Mouse (Mus musculus) neural tube, embryonic 15.5 days (tissue): ENCODE measurements around the gene Gm49337. TPM values are rescaled to one million over a fixed set of nuclear protein-coding genes. Genes with fewer than 3 reads are reported as not detected.
A peak's percentile ranks its signal among the peaks of the same experiment; 100 is the strongest.
"Not testable (repeated sequence)": the region's sequence is repeated elsewhere in the genome, so short reads cannot be mapped to it uniquely, and the experiment has no call there.

Experiments used
- ATAC-seq: fragments of 200-750 bp; cut with Nextera tagmentation; 2 replicates; pipeline ENCODE4 v1.8.0; 2017; ENCODE audit warnings: mild to moderate bottlenecking, moderate TSS enrichment, moderate library complexity; ENCODE audit not compliant: low FRiP score
- H3K27ac ChIP-seq: fragments of 300-500 bp; sonication (generic); replicated peaks from 2 replicates; pipeline ENCODE4 v1.5.1; 2015; ENCODE audit warnings: mild to moderate bottlenecking, inconsistent platforms
- H3K27me3 ChIP-seq: fragments of 300-500 bp; sonication (generic); replicated peaks from 2 replicates; pipeline ENCODE4 v1.6.1; 2015; ENCODE audit warnings: inconsistent platforms
- H3K36me3 ChIP-seq: fragments of 300-500 bp; sonication (generic); 2 replicates; pipeline ENCODE4 v1.6.1; 2015; ENCODE audit warnings: inconsistent platforms
- H3K4me1 ChIP-seq: fragments of 300-500 bp; sonication (generic); 2 replicates; pipeline ENCODE4 v1.6.1; 2015; ENCODE audit warnings: inconsistent platforms
- H3K4me2 ChIP-seq: fragments of 300-500 bp; sonication (generic); 2 replicates; pipeline ENCODE4 v1.6.1; 2015; ENCODE audit warnings: inconsistent platforms, mild to moderate bottlenecking, moderate library complexity
- H3K4me3 ChIP-seq: fragments of 300-500 bp; sonication (generic); replicated peaks from 2 replicates; pipeline ENCODE4 v1.5.1; 2015; ENCODE audit warnings: mild to moderate bottlenecking, inconsistent platforms
- H3K9ac ChIP-seq: fragments of 300-500 bp; sonication (generic); replicated peaks from 2 replicates; pipeline ENCODE4 v1.6.1; 2015; ENCODE audit warnings: mild to moderate bottlenecking, inconsistent platforms
- H3K9me3 ChIP-seq: fragments of 300-500 bp; sonication (generic); replicated peaks from 2 replicates; pipeline ENCODE4 v1.6.1; 2016; ENCODE audit warnings: inconsistent platforms
- WGBS: fragments of 180-500 bp; shearing (Covaris S2); methylation state at CpG from one replicate; pipeline ENCODE4 v1.1.7; 2015; ENCODE audit warnings: mixed read lengths; 5-methylcytosine and 5-hydroxymethylcytosine counted together
- polyA plus RNA-seq: library from polyadenylated mRNA; unstranded; fragments of >200 nt; fragmentation: Nextera tagmentation; extraction: Ambion mirVana; gene quantifications from 2 replicates; pipeline ENCODE4 v1.2.1, GENCODE M21; 2015

The Gm49337 gene
- polyA plus RNA-seq, 1 experiment from 2014 or later: not detected

DNA sequence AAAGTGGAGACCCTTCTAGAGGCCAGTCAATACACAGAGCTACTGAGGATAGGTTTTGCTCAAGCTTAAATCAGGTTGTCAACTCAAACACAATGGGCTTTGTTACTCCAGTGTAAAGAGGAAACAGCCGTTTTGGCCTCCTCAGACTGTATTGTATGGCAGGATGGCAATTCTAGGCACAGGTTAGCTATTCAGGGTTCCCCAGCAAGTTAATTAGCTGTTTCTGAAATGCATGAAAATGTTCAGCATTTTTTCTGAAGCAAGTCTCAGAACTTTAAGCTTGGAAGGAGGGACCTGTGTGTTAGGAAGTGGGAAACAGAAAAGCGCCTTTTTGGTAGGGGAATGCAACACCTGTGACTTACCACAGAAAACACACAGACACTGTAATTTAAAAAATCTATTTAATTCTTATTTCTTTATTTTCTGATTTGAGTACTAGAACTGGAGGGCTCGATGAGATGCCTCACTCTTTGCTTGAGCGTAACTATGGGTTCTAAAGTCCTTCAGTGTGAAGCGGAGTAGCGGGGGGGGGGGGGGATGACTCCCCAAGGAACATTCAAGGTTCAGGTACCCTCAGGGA lies 47.0 kb downstream of the Gm49337 start:
- H3K27ac ChIP-seq: peak overlapping the region; percentile 100
- H3K9ac ChIP-seq: peak overlapping the region; percentile 92
- no peak for ATAC-seq
- H3K4me2 ChIP-seq: peak overlapping the region; percentile 64
- WGBS: 4% methylated on average over 6 of the region's 6 CpGs
- H3K27me3 ChIP-seq: no peaks in the 10 kb centered on the region
- H3K36me3 ChIP-seq: no peaks in the 10 kb centered on the region
- peak overlapping the region; percentile 77 for H3K4me3 ChIP-seq
- no peaks in the 10 kb centered on the region for H3K9me3 ChIP-seq
- peaks cover 7% of the 10 kb centered on the region for H3K4me1 ChIP-seq

DNA sequence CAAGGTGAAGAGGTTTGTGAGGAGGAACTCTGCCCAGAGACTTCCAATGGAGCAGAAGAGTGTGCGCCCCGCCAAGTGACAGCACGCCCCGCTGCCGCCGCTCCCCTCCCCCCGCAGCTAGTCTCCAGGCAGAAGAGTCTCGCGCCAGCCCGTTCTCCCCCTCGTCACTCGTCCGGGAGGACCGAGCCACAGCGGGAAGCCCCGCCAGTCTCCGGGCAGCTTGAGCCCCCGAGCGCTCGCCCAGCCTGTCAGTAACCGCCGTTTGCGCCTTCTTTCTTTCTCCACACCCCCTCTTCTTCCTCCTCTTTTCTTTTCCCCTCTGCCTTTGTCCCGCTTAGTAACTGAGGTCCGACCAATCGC lies 47.6 kb downstream of the Gm49337 start:
- ATAC-seq: no peak; the same call in 1 of the 2 replicates
- WGBS: under 1% methylated on average over 24 of the region's 26 CpGs

DNA sequence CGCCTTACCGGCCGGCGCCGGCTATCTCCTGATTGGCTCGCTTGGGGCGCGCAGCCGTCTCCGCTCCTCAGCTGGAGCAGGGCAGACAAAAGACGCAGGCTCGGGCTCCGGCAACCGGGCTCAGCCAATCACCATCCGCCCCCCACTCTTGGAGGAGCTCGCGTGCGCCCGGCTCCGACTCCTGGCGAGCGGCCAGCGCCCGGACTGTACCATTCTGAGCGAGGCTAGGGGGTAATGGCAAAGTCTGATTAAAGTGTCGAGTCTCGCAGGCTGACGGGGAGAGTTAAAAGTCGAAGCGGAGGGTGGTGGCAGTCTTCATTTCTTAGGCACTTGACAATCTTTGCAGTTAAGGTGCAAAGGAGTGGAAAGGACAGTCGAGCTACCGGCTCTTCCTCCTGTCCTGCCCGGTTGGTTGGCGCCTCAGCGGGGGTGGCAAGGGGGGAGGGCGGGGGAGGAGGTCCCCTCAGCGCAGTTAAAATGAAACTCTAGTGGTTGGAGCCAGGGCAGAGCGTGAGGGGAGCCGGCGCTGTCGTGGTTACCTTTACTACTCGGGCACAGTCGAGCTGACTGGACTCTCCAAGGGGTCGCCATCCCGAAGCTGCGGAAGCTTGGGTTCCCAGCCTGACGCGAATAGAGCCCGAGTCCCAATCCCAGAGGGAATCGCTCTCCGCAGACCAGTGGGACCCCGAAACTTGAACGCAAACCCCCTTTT lies 48.1 kb downstream of the Gm49337 start, which contains the start of gene Pik3r3:
TSS of gene Pik3r3 (plus strand) at position 479 of the 712 bp plus-strand sequence.
- ATAC-seq: peak; percentile 99
- Histone ChIP-seq H3K36me3 (no peaks in the 10 kb centered on the region), H3K27me3 (no peaks in the 10 kb centered on the region), H3K9ac (peak within 1 kb of the TSS; percentile 92), H3K9me3 (no peaks in the 10 kb centered on the region), H3K27ac (peak within 1 kb of the TSS; percentile 100), H3K4me1 (peaks cover 9% of the 10 kb centered on the region), H3K4me3 (peak within 1 kb of the TSS; percentile 77), H3K4me2 (peak within 1 kb of the TSS; percentile 64)
- under 1% methylated on average over 51 of the region's 53 CpGs for WGBS

More for the DNA sequence above, 47.6 kb downstream of the Gm49337 start:
- Histone ChIP-seq H3K4me1 (peaks cover 9% of the 10 kb centered on the region), H3K9me3 (no peaks in the 10 kb centered on the region), H3K27ac (peak overlapping the region; percentile 100), H3K36me3 (no peaks in the 10 kb centered on the region), H3K4me3 (peak overlapping the region; percentile 77), H3K4me2 (peak overlapping the region; percentile 64), H3K27me3 (no peaks in the 10 kb centered on the region), H3K9ac (peak overlapping the region; percentile 92)

DNA sequence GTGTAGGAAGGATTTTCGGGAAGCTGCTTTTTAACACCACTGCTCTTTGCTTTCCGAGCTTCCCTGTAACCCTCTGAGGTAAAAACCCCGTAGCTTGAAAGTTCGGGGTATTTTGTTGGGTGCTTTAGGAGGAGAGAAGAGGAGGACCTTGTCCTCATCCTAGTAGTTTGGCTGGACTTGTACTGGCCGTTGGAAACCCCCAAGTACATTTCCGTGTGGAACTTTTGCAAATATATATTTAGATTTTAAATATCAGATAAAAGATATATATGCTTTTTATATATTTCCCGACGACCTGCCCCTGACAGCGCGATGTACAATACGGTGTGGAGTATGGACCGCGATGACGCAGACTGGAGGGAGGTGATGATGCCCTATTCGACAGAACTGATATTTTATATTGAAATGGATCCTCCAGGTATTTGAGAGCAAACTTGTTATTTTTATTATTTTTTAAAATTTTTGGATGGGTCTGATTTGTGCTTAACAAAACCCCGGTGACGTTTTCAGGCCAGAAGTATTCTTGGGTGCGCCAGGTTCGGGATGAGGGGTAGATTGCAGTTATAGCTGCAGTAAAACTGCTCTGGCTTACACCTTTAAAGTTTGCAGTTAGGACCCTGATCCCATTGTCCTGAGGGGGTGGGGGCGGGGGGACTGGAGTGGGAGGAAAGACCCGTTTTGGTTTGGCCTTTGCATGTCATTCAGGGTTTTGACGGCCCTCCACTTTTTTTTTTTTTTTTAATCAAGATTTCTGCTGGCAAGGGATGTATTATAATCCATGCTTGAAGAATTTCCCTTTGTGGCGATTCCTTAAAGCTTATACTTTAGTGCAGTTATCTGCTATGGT lies 49.0 kb downstream of the Gm49337 start:
- peak overlapping the region; percentile 77 for H3K4me3 ChIP-seq
- peak overlapping the region; percentile 92 for H3K9ac ChIP-seq
- H3K27me3 ChIP-seq: no peaks in the 10 kb centered on the region
- peak overlapping the region; percentile 100 for H3K27ac ChIP-seq
- under 1% methylated on average over 23 of the region's 23 CpGs for WGBS
- no peaks in the 10 kb centered on the region for H3K9me3 ChIP-seq
- no peaks in the 10 kb centered on the region for H3K36me3 ChIP-seq
- peaks cover 9% of the 10 kb centered on the region for H3K4me1 ChIP-seq
- peak overlapping the region; percentile 60 for H3K4me2 ChIP-seq
- ATAC-seq: no peak

DNA sequence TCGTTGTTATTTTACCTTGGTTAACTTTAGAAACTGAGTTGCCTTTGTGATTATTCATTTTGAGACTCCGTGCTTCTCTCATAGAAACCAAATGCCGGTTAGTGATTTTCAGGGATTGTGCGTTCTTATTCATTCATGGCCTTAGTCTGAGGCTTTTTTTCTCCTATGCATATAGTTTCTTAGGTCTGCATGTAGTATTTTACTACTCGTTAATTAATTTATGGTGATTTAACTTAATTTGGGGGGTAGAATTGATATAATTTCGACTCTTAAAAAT lies 49.6 kb downstream of the Gm49337 start:
- H3K4me1 ChIP-seq: peaks cover 9% of the 10 kb centered on the region
- no peak for ATAC-seq
- H3K9ac ChIP-seq: peak overlapping the region; percentile 92
- H3K27me3 ChIP-seq: no peaks in the 10 kb centered on the region
- H3K4me2 ChIP-seq: peak overlapping the region; percentile 60
- H3K4me3 ChIP-seq: peak overlapping the region; percentile 77
- H3K36me3 ChIP-seq: no peaks in the 10 kb centered on the region
- 2% methylated on average over 6 of the region's 6 CpGs for WGBS
- H3K9me3 ChIP-seq: no peaks in the 10 kb centered on the region
- peak overlapping the region; percentile 100 for H3K27ac ChIP-seq

- H3K36me3 ChIP-seq: no peaks in the 10 kb centered on the region
- WGBS: 85% methylated on average over 3 of the region's 3 CpGs
- no peak overlapping the region for H3K4me2 ChIP-seq
- no peaks in the 10 kb centered on the region for H3K9me3 ChIP-seq
- H3K9ac ChIP-seq: no peak overlapping the region
- H3K27me3 ChIP-seq: no peaks in the 10 kb centered on the region
- no peak for ATAC-seq
- H3K4me1 ChIP-seq: no peaks in the 10 kb centered on the region
- H3K27ac ChIP-seq: no peak overlapping the region
- no peak overlapping the region for H3K4me3 ChIP-seq
Observed at GRCm38 (mm10) chr4:116243377-116243776, 70.2 kb downstream of the Gm49337 start.

DNA sequence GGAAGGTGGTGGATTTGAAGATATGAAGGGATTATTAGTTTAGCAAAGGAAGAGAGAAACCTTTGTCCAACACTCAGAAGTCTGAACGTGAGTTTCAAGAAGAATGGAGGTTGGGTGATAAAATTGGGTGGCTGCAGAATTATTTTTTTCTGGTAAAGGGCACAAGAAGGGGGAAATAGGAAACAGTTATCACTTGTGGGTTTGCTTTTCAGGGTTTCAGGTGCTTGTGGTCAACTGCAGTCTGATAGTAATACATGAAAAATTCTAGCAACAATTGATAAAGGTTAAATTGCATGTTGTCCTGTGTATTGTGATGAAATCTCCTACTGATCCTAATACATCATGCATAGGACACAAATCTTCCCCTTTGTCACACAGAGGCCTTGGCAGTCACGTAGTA lies 71.1 kb downstream of the Gm49337 start:
- no peaks in the 10 kb centered on the region for H3K9me3 ChIP-seq
- no peak overlapping the region for H3K9ac ChIP-seq
- ATAC-seq: no peak
- H3K27ac ChIP-seq: no peak overlapping the region
- no peaks in the 10 kb centered on the region for H3K27me3 ChIP-seq
- 75% methylated on average over 2 of the region's 2 CpGs for whole genome bisulfite sequencing
- no peaks in the 10 kb centered on the region for H3K36me3 ChIP-seq
- no peak overlapping the region for H3K4me3 ChIP-seq
- no peak overlapping the region for H3K4me2 ChIP-seq
- H3K4me1 ChIP-seq: no peaks in the 10 kb centered on the region

DNA sequence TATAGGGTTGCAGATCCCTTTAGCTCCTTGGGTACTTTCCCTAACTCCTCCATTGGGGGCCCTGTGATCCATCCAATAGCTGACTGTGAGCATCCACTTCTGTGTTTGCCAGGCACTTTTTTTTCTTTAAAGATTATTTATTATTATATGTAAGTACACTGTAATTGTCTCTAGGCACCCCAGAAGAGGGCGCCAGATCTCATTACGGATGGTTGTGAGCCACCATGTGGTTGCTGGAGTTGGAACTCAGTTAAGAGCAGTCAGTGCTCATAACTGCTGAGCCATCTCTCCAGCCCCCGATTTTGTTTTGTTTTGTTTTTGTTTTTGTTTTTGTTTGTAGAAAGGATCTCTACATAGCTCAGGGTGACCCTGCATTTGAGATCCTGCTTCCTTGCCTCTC lies 72.7 kb downstream of the Gm49337 start:
- H3K9ac ChIP-seq, H3K36me3 ChIP-seq, H3K27ac ChIP-seq, H3K4me2 ChIP-seq, H3K4me1 ChIP-seq, H3K9me3 ChIP-seq, ATAC-seq, H3K4me3 ChIP-seq, H3K27me3 ChIP-seq: not testable (repeated sequence)
- WGBS: 44% methylated on average over 3 of the region's 3 CpGs

DNA sequence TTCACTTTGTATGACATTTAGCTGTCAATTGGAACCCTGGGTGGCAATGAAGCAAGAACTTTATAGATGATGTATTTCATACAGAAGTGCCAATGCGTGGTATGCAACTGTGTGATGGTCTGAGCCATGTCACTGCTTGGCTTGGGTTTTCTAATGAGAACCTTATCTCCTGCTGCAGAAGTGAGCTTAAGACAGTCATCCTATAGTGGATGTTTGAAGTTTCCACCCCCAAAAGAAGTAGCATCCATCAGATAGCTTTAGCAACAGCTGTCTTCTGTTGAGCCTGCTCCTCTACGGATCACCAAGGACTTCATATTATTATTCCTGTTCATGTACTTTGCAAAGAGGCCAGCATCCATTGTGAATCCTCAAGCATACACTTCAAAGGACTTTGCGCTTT lies 76.8 kb downstream of the Gm49337 start:
- Histone ChIP-seq H3K9me3 (no peaks in the 10 kb centered on the region), H3K4me3 (no peak overlapping the region), H3K36me3 (no peaks in the 10 kb centered on the region), H3K27me3 (no peaks in the 10 kb centered on the region), H3K4me1 (0 out of 2 replicates have a peak, but pooled peaks cover 3% of the 10 kb centered on the region), H3K9ac (no peak overlapping the region), H3K27ac (no peak overlapping the region), H3K4me2 (no peak overlapping the region)
- WGBS: 85% methylated on average over 3 of the region's 3 CpGs
- ATAC-seq: no peak

DNA sequence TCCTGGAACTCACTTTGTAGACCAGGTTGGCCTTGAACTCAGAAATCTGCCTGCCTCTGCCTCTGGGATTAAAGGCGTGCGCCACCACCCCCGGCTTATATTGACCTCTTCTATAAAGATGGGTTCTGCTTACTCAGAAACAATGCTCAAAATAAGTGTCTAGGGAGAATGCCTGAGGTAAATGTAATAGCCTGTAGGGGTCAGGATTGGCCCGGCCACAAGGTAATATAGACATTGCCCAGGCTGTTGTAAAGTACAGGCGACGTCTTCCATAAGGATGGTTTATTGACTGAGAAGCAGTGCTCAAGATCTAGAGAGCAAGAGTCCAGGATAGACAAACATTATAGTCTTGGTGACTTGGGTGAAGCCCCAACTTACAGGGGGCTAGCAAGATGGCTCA lies 95.0 kb downstream of the Gm49337 start:
- H3K4me3 ChIP-seq: no peak overlapping the region
- ATAC-seq: no peak
- WGBS: 89% methylated on average over 6 of the region's 6 CpGs

DNA sequence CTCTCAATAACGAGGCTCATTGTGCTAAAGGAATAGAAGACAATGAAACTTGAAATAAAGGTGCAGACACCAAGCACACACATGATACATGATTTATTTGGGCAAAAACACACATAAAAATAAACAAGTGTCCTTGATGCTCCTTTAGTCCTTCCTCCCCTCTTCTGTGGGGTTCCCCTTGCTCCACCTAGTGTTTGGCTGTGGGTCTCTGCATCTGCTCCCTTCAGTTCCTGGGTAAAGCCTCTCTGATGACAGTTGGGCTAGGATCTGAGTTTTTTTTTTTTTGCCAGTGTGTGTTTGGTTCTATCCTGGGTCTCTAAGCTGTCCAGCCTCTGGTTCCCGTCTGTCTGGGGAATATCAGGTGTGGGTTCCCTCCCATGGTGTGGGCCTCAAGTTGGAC lies 109.0 kb downstream of the Gm49337 start:
- 72% methylated on average over 2 of the region's 2 CpGs for WGBS

More for the DNA sequence above, 95.0 kb downstream of the Gm49337 start:
- Histone ChIP-seq H3K36me3 (peaks cover 42% of the 10 kb centered on the region), H3K4me1 (no peaks in the 10 kb centered on the region), H3K9ac (no peak overlapping the region), H3K4me2 (no peak overlapping the region), H3K9me3 (no peaks in the 10 kb centered on the region), H3K27me3 (no peaks in the 10 kb centered on the region), H3K27ac (no peak overlapping the region)

GRCm38 (mm10) chr4:116291561-116291960 lies 118.4 kb downstream of the Gm49337 start:
- ATAC-seq: no peak
- Histone ChIP-seq H3K9me3 (no peaks in the 10 kb centered on the region), H3K4me2 (no peak overlapping the region), H3K27ac (no peak overlapping the region), H3K4me3 (no peak overlapping the region), H3K4me1 (no peaks in the 10 kb centered on the region), H3K9ac (no peak overlapping the region), H3K36me3 (peaks cover 68% of the 10 kb centered on the region), H3K27me3 (no peaks in the 10 kb centered on the region)
- 89% methylated on average over 6 of the region's 6 CpGs for WGBS

More for the DNA sequence above, 109.0 kb downstream of the Gm49337 start:
- ATAC-seq: no peak
- Histone ChIP-seq H3K36me3 (peaks cover 31% of the 10 kb centered on the region), H3K9me3 (no peaks in the 10 kb centered on the region), H3K4me1 (no peaks in the 10 kb centered on the region), H3K9ac (no peak overlapping the region), H3K27ac (no peak overlapping the region), H3K27me3 (no peaks in the 10 kb centered on the region), H3K4me3 (no peak overlapping the region), H3K4me2 (no peak overlapping the region)
